ENCODE assay signal across 8 mouse cellular contexts in the genomic region with DNA sequence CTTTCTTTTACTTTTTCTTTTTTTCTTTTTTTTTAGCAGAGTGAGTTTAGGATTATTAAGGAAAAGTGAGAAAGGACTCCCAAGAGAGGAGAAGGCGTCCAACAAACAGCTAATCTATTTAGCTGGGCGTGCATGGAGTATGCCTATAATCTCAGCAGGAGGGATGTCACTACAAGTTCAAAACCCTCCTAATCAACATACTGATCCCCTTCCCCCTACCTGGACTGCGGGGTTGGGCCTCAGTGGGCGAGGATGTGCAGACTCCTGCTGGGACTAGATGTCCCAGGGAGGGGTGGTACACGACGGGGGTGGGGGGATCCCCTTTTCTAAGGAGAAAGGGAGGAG. TPM values are rescaled to one million over a fixed set of nuclear protein-coding genes. Genes with fewer than 3 reads are reported as not detected.
DNase-seq lines count a peak whose midpoint lies in the region; ATAC-seq and TF ChIP-seq lines count a peak whose summit lies in the region.

No protein-coding gene starts in this region.

- 0 out of 2 replicates have a peak, but pooled peaks cover 4% of the 10 kb centered on the region for H3K9me3 ChIP-seq in heart, embryonic 14.5 days (ENCODE audit: control insufficient read depth, low read length)
- no peaks in the 10 kb centered on the region for H3K9me3 ChIP-seq in ES-E14 (ENCODE audit: control insufficient read depth, insufficient read depth, low read depth, low read length)
- peaks cover 4% of the 10 kb centered on the region; the same call in 1 of the 2 replicates for H3K9me3 ChIP-seq in hindbrain, embryonic 10.5 days
- no peaks in the 10 kb centered on the region for H3K9me3 ChIP-seq in midbrain, embryonic 15.5 days

- no peak for DNase-seq in heart, adult 9 months (ENCODE audit: low spot score in 2 of 2)
- no peak for DNase-seq in ES-E14 (ENCODE audit: low read depth, low spot score)
- DNase-seq in hindbrain, embryonic 10.5 days (ENCODE audit: low spot score), result peak; percentile 29
- DNase-seq in adrenal gland, postnatal 10 days, result no peak
- no peak for DNase-seq in spleen, adult 12 weeks (ENCODE audit: low spot score)
- DNase-seq in cerebellum, postnatal 36 days, result no peak

- H3K4me1 ChIP-seq in heart, embryonic 14.5 days (ENCODE audit: control insufficient read depth in 2 of 2, insufficient read depth in 2 of 2, low read length in 2 of 2), result peaks cover 4 to 13% of the 10 kb centered on the region in 2 experiments; a peak in 3 of 4 replicates
- no peaks in the 10 kb centered on the region; a peak in 1 of 4 replicates for H3K4me1 ChIP-seq in ES-E14 (ENCODE audit: control insufficient read depth in 2 of 2, insufficient read depth in 2 of 2, low read length in 2 of 2, poor library complexity in 1 of 2)
- H3K4me1 ChIP-seq in hindbrain, embryonic 10.5 days (replicated peaks), result peaks cover 18% of the 10 kb centered on the region
- peaks cover 26% of the 10 kb centered on the region for H3K4me1 ChIP-seq in midbrain, embryonic 15.5 days

- peaks cover 5% of the 10 kb centered on the region; the same call in 1 of the 2 replicates for H3K27me3 ChIP-seq in heart, embryonic 14.5 days (ENCODE audit: control insufficient read depth, insufficient read depth, low read length)
- H3K27me3 ChIP-seq in hindbrain, embryonic 10.5 days (ENCODE audit: insufficient read depth, poor library complexity, severe bottlenecking), result peaks cover 33% of the 10 kb centered on the region
- peaks cover 26% of the 10 kb centered on the region for H3K27me3 ChIP-seq in midbrain, embryonic 15.5 days (replicated peaks)

- H3K4me2 ChIP-seq in heart, embryonic 14.5 days (ENCODE audit: low read length), result peak overlapping the region; percentile 61
- peak overlapping the region; percentile 66 for H3K4me2 ChIP-seq in midbrain, embryonic 15.5 days

- 4% methylated on average over 6 of the region's 6 CpGs for WGBS in heart, embryonic 14.5 days
- WGBS in hindbrain, embryonic 10.5 days, result under 1% methylated on average over 6 of the region's 6 CpGs
- 1% methylated on average over 6 of the region's 6 CpGs for WGBS in midbrain, embryonic 15.5 days

- ATAC-seq in heart, embryonic 14.5 days (ENCODE audit: insufficient number of reproducible peaks, insufficient read depth, low FRiP score, low read depth), result no peak
- ATAC-seq in midbrain, embryonic 15.5 days (replicated peaks), result no peak

- H3K27ac ChIP-seq in heart, embryonic 14.5 days (replicated peaks in 1 of 2; ENCODE audit: control insufficient read depth in 1 of 2, insufficient read depth in 1 of 2, low read depth in 2 of 2, low read length in 2 of 2), result peak overlapping the region in 1 of 2 experiments; percentile 65; a peak in 3 of 4 replicates
- H3K27ac ChIP-seq in ES-E14 (ENCODE audit: insufficient read depth, low read depth, low read length, poor library complexity, severe bottlenecking), result peak overlapping the region; percentile 62; the same call in 1 of the 2 replicates
- peak overlapping the region; percentile 79 for H3K27ac ChIP-seq in hindbrain, embryonic 10.5 days
- peak overlapping the region; percentile 25; the same call in 1 of the 2 replicates for H3K27ac ChIP-seq in midbrain, embryonic 15.5 days

- H3K4me3 ChIP-seq in heart, embryonic 14.5 days (ENCODE audit: control insufficient read depth in 1 of 2, insufficient read depth in 1 of 2, low read depth in 1 of 2, low read length in 2 of 2), result peak overlapping the region; percentile 41 to 42
- peak overlapping the region; percentile 49 to 55 for H3K4me3 ChIP-seq in ES-E14 (ENCODE audit: insufficient read depth in 1 of 2, low read depth in 1 of 2, low read length in 2 of 2, poor library complexity in 1 of 2, severe bottlenecking in 1 of 2)
- peak overlapping the region; percentile 53 for H3K4me3 ChIP-seq in hindbrain, embryonic 10.5 days
- H3K4me3 ChIP-seq in midbrain, embryonic 15.5 days, result peak overlapping the region; percentile 43

- in situ Hi-C loops in ES-E14 (cut with MboI; ENCODE audit: low sequenced_read_pairs in 2 of 2, unreplicated experiment in 2 of 2), result no loop called here

- peak overlapping the region; percentile 54 for H3K9ac ChIP-seq in heart, embryonic 14.5 days (ENCODE audit: low read length)
- no peak overlapping the region; the same call in 1 of the 2 replicates for H3K9ac ChIP-seq in ES-E14 (ENCODE audit: insufficient read depth, low read depth, low read length, poor library complexity, severe bottlenecking)
- H3K9ac ChIP-seq in midbrain, embryonic 15.5 days, result 0 out of 2 replicates have a peak overlapping the region, but pooled peaks have one; percentile 8

- no peaks in the 10 kb centered on the region for H3K36me3 ChIP-seq in heart, embryonic 14.5 days (ENCODE audit: control insufficient read depth, insufficient read depth, low read length)
- H3K36me3 ChIP-seq in ES-E14 (ENCODE audit: control insufficient read depth, insufficient read depth, low read length, poor library complexity, severe bottlenecking), result no peaks in the 10 kb centered on the region
- H3K36me3 ChIP-seq in hindbrain, embryonic 10.5 days, result no peaks in the 10 kb centered on the region
- no peaks in the 10 kb centered on the region for H3K36me3 ChIP-seq in midbrain, embryonic 15.5 days (replicated peaks)

TF ChIP-seq in ES-E14, 5 proteins besides CTCF, POLR2A, EP300 and RAD21:
- no peak for TF ChIP-seq MAFK (IDR thresholded peaks at IDR 0.05; ENCODE audit: insufficient read depth, low read depth, low read length)
- TF ChIP-seq ZC3H11A (IDR thresholded peaks at IDR 0.05; ENCODE audit: borderline replicate concordance, low read depth, low read length), result no peak

RNA-seq across cellular contexts. Expression of a gene that starts 0.3 kb away (rescaled TPM):
- 5.7 and 7.0 TPM in 2 replicates for polyA plus RNA-seq in heart, embryonic 14.5 days (2014; fragmentation: Nextera tagmentation; extraction: Ambion mirVana)
- 11.4 and 12.2 TPM in 2 replicates for total RNA-seq in ES-E14 (2012; rRNA removed)
- 3.5 and 4.7 TPM in 2 replicates for polyA plus RNA-seq in hindbrain, embryonic 10.5 days (2016; fragmentation: Nextera tagmentation; extraction: Ambion mirVana)
- 2.6 and 4.0 TPM in 2 replicates for polyA plus RNA-seq in midbrain, embryonic 15.5 days (2015; fragmentation: Nextera tagmentation; extraction: Ambion mirVana)
- total RNA-seq in adrenal gland, postnatal 10 days (2021), result 1 to 10 TPM; 2.5 to 4.9 TPM

RNA-seq across cellular contexts. Expression of a gene that starts 0.8 kb away (rescaled TPM):
- 1.4 and 1.5 TPM in 2 replicates for polyA plus RNA-seq in heart, embryonic 14.5 days (2014; fragmentation: Nextera tagmentation; extraction: Ambion mirVana)
- 5.9 and 6.1 TPM in 2 replicates for total RNA-seq in ES-E14 (2012; rRNA removed)
- 0.26 and 0.30 TPM in 2 replicates for polyA plus RNA-seq in hindbrain, embryonic 10.5 days (2016; fragmentation: Nextera tagmentation; extraction: Ambion mirVana)
- polyA plus RNA-seq in midbrain, embryonic 15.5 days (2015; fragmentation: Nextera tagmentation; extraction: Ambion mirVana), result 2.3 and 2.6 TPM in 2 replicates
- 10 to 100 TPM in 1 of 2 experiments, 1 to 10 TPM in 1; 5.3 to 12.0 TPM for total RNA-seq in adrenal gland, postnatal 10 days (2021)

RNA-seq across cellular contexts. Expression of a gene that starts 9.6 kb away (rescaled TPM):
- polyA plus RNA-seq in heart, embryonic 14.5 days (2014; fragmentation: Nextera tagmentation; extraction: Ambion mirVana), result 3.2 and 3.8 TPM in 2 replicates
- total RNA-seq in ES-E14 (2012; rRNA removed), result 47.8 and 52.8 TPM in 2 replicates
- 4.5 and 5.1 TPM in 2 replicates for polyA plus RNA-seq in hindbrain, embryonic 10.5 days (2016; fragmentation: Nextera tagmentation; extraction: Ambion mirVana)
- 7.3 and 7.9 TPM in 2 replicates for polyA plus RNA-seq in midbrain, embryonic 15.5 days (2015; fragmentation: Nextera tagmentation; extraction: Ambion mirVana)
- 10 to 100 TPM; 42.3 to 42.7 TPM for total RNA-seq in adrenal gland, postnatal 10 days (2021)

RNA-seq across cellular contexts. Expression of a gene that starts 26.6 kb away (rescaled TPM):
- polyA plus RNA-seq in heart, embryonic 14.5 days (2014; fragmentation: Nextera tagmentation; extraction: Ambion mirVana), result 462 and 512 TPM in 2 replicates
- 3,112 and 3,420 TPM in 2 replicates for total RNA-seq in ES-E14 (2012; rRNA removed)
- 672 and 778 TPM in 2 replicates for polyA plus RNA-seq in hindbrain, embryonic 10.5 days (2016; fragmentation: Nextera tagmentation; extraction: Ambion mirVana)
- polyA plus RNA-seq in midbrain, embryonic 15.5 days (2015; fragmentation: Nextera tagmentation; extraction: Ambion mirVana), result 365 and 382 TPM in 2 replicates
- total RNA-seq in adrenal gland, postnatal 10 days (2021), result 100 to 1,000 TPM; 805 to 857 TPM

RNA-seq across cellular contexts. Expression of a gene that starts 44.8 kb away (rescaled TPM):
- 10.2 and 11.0 TPM in 2 replicates for polyA plus RNA-seq in heart, embryonic 14.5 days (2014; fragmentation: Nextera tagmentation; extraction: Ambion mirVana)
- total RNA-seq in ES-E14 (2012; rRNA removed), result 3.3 and 5.7 TPM in 2 replicates
- 1.8 and 2.4 TPM in 2 replicates for polyA plus RNA-seq in hindbrain, embryonic 10.5 days (2016; fragmentation: Nextera tagmentation; extraction: Ambion mirVana)
- polyA plus RNA-seq in midbrain, embryonic 15.5 days (2015; fragmentation: Nextera tagmentation; extraction: Ambion mirVana), result 2.3 and 4.6 TPM in 2 replicates
- 10 to 100 TPM; 13.2 to 17.8 TPM for total RNA-seq in adrenal gland, postnatal 10 days (2021)
